Mouse (Mus musculus) adipocyte (in vitro differentiated cells): ENCODE data around the gene Sbno2.

Experiments used
- DNase-seq: peaks from one replicate; pipeline ENCODE4 v3.0.0-alpha.2; 2016; ENCODE audit warnings: low spot score

Sbno2 gene

DNA sequence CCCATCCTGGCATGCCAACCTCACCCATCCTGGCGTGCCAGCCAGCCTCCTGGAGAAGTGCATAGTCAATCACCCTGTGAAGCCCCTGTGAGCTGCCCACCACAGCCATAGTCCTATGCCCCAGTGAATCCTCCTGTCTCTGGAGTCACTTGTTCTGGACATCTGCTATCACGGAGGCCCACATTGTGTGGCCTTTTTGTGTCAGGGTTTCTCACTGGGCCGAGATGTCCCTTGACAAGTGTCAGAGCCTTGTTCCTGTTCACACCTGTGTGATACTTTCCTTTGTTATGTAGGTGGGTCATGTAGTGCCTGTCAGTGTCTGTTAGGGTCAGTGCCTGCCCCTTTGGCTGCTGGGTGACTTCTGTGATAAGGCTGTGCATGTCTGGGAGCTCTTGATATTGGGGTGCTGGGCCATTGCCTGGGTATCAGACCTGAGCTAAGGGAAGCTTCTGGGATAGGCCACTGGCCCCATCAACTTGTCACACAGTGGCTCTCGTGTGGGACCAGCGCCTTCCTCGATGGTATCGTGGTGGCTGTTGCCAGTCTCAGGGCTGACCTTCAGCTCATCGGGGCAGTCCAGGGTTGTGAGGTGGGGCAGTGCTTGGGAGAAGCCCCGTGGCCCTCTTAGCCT lies 18.7 kb upstream of the Sbno2 start:
- DNase-seq = no peak

GRCm38 (mm10) chr10:80121639-80122038 lies 16.3 kb upstream of the Sbno2 start:
- no peak for DNase-seq

GRCm38 (mm10) chr10:80120146-80120545 lies 14.8 kb upstream of the Sbno2 start:
- no peak for DNase-seq

DNA sequence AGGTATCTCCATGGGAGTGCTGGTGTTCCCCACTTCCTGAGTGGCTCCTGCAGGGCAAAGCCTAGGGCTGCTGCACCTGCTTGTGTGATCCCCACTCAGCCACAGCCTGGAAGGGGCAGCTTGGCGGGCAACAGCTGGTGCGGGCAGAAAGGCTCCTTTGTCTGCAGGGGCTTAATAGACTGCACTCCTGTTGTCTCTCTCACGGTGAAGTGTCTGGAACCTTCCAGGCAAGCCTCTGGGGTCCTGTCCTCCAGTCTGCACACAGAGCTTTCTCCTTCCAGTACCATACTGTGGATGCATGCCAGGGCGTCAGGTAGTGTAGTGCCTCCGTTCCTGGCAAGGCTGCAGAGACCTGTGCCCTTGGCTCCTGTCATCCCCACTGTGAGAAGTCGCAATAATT lies 13.2 kb upstream of the Sbno2 start:
- DNase-seq = no peak

DNA sequence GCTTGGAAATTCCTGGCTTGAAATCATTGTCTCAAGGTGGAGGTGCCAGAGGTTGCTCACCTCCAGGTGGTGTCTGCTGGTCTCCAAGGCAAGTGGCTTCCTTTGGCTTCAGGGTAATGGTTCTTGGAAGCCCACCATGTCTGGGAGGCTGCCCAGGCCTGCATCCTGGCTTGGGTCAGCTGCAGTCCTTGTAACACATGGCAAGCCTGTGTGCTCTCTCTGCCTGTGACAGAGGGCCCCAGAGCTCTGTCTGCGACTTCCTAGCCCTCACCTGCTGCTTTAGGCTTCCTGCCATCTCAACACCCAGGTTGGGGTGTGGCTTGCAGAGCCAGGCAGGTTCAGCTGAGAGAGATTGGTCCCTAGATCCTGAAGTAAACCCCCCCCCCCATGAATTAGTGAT lies 12.4 kb upstream of the Sbno2 start:
- DNase-seq = no peak

DNA sequence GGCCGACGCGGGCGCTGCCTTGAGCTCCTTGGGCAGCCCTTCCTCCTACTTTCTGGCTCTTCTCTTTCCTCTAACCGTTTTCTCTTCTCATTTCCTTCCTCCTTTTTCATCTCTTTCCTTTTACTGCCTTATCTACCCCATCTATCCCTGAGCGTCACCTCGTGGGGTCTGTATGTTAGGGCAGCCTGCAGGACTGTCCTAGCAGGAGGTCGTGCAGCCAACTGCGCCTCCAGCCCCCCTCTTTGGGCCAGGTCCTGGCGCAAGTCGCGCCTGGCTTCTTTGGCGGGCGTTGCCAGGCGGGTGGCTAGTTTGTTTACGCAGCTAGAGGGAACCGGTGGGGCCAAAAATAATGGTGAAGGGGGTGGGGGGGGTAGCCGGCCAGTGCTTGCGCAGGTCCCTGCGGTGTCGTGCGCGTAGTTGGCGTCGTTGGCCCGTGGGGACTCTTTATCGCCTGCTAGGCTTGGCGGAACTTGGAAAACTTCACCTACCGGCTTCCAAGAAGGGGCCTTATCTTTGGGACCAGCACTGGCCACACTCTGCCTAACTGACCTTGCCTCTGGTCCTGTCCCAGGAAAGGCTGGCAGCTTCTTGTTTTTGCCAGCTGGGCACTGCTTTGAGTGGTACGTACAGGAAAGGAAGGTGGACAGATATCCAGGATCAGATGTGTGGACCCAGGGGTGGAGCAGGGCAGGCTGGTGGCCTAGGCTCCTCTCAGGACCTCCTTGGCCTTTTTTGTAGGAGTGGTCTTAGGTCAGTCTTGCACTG lies 11.7 kb upstream of the Sbno2 start:
- DNase-seq = peak; percentile 51

DNA sequence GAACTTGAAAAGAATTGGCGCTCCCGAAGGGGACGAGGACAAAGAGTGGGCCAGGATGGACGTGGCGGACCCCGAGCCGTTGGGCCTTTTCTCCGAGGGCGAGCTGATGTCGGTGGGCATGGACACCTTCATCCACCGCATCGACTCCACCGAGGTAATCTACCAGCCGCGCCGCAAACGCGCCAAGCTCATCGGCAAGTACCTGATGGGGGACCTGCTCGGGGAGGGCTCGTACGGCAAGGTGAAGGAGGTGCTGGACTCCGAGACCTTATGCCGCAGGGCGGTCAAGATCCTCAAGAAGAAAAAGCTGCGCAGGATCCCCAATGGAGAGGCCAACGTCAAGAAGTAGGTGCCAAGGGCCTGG lies 11.2 kb upstream of the Sbno2 start:
- DNase-seq = peak; percentile 44

GRCm38 (mm10) chr10:80115944-80116335 lies 10.6 kb upstream of the Sbno2 start:
- DNase-seq = no peak

- DNase-seq = peak; percentile 100
Observed at GRCm38 (mm10) chr10:80115290-80115943, 10.0 kb upstream of the Sbno2 start, which contains the start of gene Stk11. Gene Stk11 (plus strand): TSS chr10:80115803.

GRCm38 (mm10) chr10:80114341-80115284 lies 9.2 kb upstream of the Sbno2 start:
- DNase-seq = peak; percentile 95

GRCm38 (mm10) chr10:80107678-80108077 lies 2.3 kb upstream of the Sbno2 start:
- DNase-seq = no peak

GRCm38 (mm10) chr10:80105926-80106325 lies 555 bp upstream of the Sbno2 start:
- no peak for DNase-seq

DNA sequence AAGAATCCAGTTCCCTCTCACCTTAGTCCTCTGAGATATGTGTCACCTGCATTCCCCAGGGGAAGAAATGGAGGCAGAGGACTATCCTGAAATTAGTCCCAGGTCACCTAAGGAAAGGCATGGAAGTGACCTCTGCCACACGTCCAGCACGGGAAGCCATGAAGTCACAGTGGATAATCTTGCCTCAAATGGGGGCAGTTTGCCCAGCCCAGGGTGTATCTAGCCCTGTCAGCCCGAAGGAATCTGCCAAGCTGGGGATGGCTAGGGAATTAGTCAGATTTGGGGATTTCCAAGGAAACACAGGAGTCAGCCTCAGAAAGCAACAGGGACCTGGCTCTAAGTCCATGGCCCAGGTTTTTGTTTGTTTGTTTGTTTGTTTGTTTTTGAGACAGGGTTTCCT lies 1.2 kb downstream of the Sbno2 start:
- peak; percentile 82 for DNase-seq

DNA sequence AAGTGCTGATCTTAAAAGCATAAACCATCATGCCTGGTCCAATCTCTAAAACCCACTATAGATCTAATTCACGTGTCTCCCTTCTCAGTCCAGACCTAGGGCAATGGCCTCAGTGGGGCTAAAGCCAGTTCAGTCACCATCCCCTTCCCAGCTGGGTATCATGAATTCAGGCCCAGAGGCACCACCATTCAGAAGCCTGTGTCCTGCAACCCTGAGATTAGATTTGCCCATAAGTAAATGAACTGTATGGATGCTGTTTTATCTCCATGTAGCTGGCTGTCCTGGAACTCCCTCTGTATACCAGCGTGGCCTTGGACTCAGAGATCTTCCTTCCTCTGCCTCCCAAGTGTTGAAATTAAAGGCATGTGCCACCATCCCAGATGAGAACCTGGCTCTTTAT lies 2.3 kb downstream of the Sbno2 start:
- DNase-seq = no peak

DNA sequence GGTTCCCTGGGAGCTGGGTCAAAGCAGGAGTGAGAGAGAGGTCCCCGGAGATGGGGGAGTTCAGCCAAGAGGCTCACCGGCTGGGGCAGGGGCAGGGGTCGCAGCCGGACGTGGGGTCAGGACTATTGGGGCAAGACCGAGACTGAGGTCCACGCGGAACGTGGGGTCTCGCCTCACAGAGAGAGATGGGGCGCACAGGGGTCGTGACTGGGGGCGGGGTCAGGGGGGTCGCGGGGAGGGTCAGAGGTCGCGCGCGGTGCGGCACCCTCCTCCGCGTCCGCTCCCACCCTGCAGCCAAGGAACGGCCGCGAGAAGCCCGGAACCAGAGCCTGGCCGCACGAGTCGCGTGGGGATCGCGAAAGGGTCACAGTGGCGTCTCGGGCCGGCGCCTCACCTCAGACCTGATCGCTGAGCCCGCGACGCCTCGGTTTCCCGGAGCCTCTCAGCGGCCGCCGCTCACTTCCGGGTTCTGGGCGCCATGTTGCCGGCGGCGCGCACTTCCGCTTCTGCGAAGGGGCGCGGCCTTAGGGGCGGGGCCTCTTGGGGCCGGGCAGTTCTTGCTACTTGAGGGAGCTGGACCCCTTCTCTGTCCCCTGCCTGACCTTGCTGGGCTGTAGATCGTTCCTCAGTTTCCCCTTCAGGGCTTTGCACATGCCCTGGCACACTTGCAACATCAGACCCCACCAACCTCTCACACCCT lies 3.0 kb downstream of the Sbno2 start:
- peak; percentile 80 for DNase-seq

DNA sequence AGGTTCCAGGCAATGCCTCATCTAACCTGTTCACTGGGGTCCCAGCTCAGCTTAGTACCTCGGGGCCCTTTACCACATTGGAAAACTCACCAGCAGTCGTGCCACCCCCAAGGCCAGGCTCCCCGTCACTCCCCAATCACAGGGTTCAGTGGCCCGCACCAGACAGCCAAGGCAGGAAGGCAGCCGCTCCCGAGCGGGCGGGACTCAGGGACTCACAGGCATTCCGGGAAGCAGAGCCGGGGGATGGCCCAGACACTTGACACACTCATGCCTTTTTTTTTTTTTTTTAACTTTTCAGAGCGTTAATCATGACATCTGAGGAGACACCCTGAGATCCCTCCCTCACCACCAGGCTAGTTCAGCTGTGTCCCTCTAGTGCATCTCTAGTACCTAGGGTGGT lies 4.4 kb downstream of the Sbno2 start:
- peak; percentile 78 for DNase-seq

- no peak for DNase-seq
Observed at GRCm38 (mm10) chr10:80098630-80099029, 6.7 kb downstream of the Sbno2 start.

GRCm38 (mm10) chr10:80097275-80097674 lies 8.1 kb downstream of the Sbno2 start:
- DNase-seq = no peak

DNA sequence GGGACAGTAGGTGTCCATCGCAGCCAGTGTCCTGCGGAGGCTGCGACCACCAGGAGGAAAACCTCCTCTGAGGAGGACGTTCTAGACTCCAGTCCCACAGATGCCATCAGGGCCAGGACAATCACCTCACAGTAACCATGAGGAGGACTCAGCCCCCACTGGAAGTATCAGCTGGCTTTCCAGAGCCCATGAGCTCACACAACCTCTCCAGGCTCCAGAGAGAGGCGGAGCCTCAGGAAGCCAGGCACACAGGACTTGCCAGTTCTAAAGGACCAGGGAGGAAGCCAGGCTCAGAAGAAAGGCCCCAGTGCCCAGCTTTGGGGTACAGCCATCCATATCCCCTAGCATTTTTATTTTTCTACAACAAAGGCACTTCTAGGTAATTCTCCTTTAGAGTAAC lies 9.8 kb downstream of the Sbno2 start:
- DNase-seq = no peak

DNA sequence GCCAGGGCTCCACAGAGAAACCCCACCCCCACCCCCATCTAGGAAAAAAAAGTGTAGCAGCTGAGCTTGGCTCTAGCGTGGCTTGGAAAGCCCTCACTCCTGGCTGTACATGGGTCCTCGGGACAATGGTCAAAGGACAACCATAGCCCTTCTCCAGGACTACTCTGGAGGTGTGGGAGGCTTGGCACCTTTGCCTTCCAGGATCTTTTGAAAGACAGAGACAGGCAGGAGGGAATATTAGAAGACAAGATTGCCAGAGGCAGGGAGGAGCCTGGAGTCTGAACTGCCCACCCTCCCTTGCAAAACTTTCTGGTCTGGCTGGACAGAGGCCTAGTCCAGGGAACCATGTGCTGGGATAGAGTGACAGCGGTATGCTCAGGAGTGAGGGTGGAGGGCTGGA lies 10.7 kb downstream of the Sbno2 start:
- no peak for DNase-seq

DNA sequence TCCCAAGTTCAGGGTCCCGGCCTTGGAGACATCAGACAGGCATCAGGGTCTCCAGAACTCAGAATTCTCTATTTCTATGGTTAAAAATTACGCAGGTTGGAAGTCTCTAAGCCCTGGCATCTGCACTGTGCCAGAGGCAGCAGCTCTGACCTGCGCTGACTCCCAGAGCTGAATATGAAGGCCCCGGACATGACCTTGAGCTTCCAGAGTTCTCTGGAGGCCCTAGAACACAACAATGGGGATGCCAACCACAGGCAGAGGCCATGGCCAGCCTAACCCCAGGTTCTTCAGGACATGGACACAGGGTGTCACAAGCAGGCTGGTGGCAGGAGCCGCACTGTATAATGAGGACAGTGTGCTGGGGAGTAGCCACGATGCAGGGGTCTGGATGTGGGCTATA lies 11.3 kb downstream of the Sbno2 start:
- no peak for DNase-seq

DNA sequence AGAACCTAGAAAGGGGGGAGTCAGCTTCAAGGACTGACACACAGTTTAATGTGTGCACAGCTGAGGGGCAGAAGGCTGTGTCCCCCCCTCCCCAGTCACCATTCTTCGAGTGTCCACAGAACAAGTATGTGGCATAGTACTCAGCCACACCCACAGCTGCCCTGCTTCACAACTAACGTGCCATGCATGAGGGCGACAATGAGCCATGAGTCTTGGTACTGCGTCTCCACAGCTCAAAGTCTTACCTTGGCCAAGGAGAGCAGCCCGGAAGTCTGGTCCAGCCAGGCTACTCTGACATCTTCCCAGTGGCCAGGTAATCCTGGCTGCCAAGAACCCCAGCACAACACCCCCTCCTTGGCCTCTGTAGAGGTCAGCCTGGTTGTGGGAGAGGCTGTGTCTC lies 12.7 kb downstream of the Sbno2 start:
- no peak for DNase-seq
